Mouse (Mus musculus) embryonic fibroblast, embryonic 13.5 days (primary cell): Measurements from ENCODE around the gene Camk1g. TPM values are rescaled to one million over a fixed set of nuclear protein-coding genes. Genes with fewer than 3 reads are reported as not detected.

ENCODE experiments used
- H3K27ac ChIP-seq: 2 replicates; pipeline ENCODE4 v1.5.1; 2012; ENCODE audit warnings: low read length, control low read depth, inconsistent platforms; ENCODE audit not compliant: insufficient read depth
- H3K4me1 ChIP-seq: 2 replicates; pipeline ENCODE4 v1.6.1; 2011; ENCODE audit warnings: low read length; ENCODE audit not compliant: control insufficient read depth, insufficient read depth
- H3K4me3 ChIP-seq: 2 replicates; pipeline ENCODE4 v1.5.1; 2011; ENCODE audit warnings: mild to moderate bottlenecking, control low read depth, low read length; ENCODE audit not compliant: insufficient read depth
- CTCF ChIP-seq: IDR thresholded peaks from 2 replicates; pipeline ENCODE4 v1.5.1; 2011; ENCODE audit warnings: mild to moderate bottlenecking, control low read depth, low read length, moderate library complexity, borderline replicate concordance; ENCODE audit not compliant: insufficient read depth
- POLR2A ChIP-seq: IDR thresholded peaks from 2 replicates; pipeline ENCODE4 v1.6.1; 2011; ENCODE audit warnings: low read depth, mild to moderate bottlenecking, control low read depth, low read length, moderate library complexity
- polyA plus RNA-seq: library from polyadenylated mRNA; stranded (reverse); fragments of >200 nt; gene quantifications from 2 replicates; pipeline ENCODE4 v1.2.4, GENCODE M21; 2011; ENCODE audit warnings: low read depth; ENCODE audit not compliant: missing spikeins, insufficient read length

The Camk1g gene
- polyA plus RNA-seq, 1 experiment, result not detected

DNA sequence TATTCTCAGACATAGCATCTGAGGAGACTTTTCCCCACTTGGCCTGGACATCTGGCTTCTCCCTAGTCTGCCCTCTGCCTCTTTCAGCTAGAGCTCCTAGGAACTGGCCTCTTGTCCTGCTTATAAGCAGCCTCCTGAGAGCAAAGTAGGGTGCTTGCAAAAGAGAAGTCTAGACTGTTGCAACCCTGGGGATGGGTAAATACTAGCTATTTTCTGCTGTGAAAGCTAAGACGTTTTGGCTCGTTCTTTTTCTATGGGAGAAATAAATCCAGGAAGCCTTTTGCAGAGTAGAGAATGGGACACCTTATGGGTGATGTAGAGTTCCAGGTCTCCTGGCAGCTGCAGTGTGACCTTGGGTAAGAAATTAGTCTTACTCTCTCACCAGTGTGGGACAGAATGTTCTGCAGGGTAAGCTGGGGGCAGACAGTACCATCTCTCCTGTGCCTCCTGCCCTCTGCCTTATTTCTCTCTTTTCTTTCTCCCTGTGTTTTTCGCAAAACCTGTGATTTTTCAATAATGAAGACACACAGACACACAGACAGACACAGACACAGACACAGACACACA, 59.5 kb downstream of the Camk1g start:
- Histone ChIP-seq H3K4me1 (no peaks in the 10 kb centered on the region), H3K27ac (no peak overlapping the region), H3K4me3 (no peak overlapping the region)
- TF ChIP-seq CTCF (no peak), POLR2A (no peak)

DNA sequence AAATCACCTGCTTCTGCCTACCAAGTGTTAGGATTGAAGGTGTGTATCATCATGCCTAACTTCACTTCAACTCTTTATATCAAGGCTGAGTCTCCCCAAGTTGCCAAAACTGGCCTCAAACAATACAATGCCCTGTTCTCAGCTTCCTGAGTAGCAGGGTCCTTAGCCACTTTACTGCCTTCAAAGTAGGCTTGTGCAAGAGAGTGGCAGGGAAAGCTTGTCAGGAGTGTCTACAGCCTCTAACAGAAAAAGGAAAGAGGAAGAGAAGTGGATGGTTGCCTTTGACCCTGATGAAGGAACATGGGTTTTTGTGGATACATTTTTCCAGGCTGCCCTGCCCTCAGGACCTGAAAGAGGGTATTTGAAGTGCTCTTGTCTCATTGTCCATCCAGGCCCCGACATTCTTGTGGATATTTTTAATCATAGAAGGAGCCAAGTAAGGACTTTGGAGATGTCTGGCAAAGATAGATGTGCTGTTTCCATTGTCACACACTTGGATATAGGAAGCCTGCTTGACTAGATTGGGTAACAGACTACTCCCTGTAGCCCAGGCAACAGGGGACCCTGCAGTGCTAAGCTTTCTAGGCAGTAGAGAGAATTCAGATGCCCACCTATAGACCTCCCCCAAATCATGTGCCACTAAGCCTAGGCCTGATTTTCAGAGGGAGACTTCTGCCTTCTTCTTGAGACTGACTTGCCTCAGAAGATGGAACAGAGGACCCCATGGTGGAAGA, 60.1 kb downstream of the Camk1g start:
- TF ChIP-seq POLR2A, result no peak
- TF ChIP-seq CTCF, result no peak
- Histone ChIP-seq H3K4me3 (no peak overlapping the region), H3K27ac (no peak overlapping the region), H3K4me1 (no peaks in the 10 kb centered on the region)

DNA sequence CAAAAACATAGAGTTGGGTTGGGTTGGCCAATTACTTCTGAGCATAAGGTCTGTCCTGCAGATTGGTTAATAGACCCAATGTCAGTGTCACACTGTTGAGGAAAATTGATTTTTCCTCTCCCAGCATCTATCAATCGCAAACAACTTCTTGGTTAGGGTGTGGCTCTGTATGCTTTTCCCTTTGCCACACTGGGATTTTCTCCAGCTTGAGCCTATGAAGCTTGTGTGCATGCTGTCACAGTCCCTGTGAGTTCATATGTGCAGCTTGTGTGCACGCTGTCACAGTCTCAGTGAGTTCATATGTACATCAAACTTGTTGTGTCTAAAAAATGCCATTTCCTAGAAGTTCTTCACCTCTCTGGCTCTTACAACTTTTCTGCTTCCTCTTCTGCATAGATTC, 63.3 kb downstream of the Camk1g start:
- H3K27ac ChIP-seq, result no peak overlapping the region
- H3K4me3 ChIP-seq, result no peak overlapping the region
- H3K4me1 ChIP-seq, result no peaks in the 10 kb centered on the region
- no peak for TF ChIP-seq CTCF

DNA sequence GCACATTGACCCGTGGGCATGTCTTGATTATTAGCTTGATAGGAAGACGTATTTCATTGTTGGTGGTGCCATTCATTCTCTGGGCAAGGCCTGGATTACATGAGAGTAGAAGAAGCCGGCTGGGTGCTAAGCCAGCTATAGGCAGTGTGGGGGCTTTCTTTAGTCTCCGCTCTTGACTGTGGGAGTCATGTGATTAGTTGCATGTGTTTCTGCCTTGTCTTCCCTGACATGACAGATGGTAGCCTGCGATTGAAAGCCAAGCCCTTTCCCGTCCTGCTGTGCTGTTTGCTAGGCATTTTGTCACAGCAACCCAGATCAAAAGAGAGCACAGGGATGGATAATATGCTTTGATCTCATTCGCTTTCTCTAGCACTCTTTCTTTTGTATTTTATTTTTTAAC, 64.7 kb downstream of the Camk1g start:
- Histone ChIP-seq H3K4me3 (no peak overlapping the region), H3K27ac (no peak overlapping the region), H3K4me1 (no peaks in the 10 kb centered on the region)
- no peak for TF ChIP-seq POLR2A
- TF ChIP-seq CTCF, result no peak

DNA sequence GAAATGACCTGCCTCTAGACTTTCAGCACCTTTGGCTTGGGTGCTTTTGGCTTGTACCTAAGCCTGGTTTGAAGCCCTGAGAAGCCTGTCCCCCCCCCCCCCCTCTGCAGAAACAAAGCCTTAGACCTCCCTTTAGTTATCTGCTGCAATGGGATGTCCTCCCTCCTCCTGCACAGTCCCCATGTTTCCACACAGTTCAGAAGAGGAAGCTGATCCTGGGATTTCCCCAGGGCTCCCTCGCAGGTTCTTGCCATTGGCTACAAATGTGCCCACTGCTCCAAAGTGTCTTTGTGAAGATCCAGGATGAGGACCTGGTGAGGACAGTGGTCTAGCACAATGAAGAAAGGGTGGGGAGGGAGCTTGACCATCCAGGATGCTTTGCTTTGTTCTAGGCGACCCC, 67.0 kb downstream of the Camk1g start:
- TF ChIP-seq CTCF (no peak), POLR2A (no peak)
- no peak overlapping the region for H3K4me3 ChIP-seq
- H3K27ac ChIP-seq, result no peak overlapping the region
- peaks cover 4% of the 10 kb centered on the region; the same call in 1 of the 2 replicates for H3K4me1 ChIP-seq

DNA sequence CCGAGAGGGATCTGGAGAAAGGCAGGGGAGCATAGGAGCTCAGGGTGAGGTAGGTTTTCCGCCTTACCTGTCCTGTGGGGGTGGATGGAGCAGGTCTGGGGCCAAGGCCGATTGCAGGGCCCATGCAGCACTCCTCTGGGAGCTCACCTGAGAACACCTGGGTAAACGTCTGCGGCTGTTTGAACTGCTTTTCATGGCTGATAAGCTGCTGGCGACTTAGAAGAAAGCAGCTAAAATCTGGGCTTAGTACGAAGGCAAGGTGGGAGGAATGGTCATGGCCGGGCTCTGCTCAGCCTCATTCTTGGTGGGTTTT, 68.0 kb downstream of the Camk1g start:
- peaks cover 4% of the 10 kb centered on the region; the same call in 1 of the 2 replicates for H3K4me1 ChIP-seq
- no peak overlapping the region for H3K27ac ChIP-seq
- H3K4me3 ChIP-seq, result no peak overlapping the region
- TF ChIP-seq POLR2A (no peak), CTCF (no peak)

DNA sequence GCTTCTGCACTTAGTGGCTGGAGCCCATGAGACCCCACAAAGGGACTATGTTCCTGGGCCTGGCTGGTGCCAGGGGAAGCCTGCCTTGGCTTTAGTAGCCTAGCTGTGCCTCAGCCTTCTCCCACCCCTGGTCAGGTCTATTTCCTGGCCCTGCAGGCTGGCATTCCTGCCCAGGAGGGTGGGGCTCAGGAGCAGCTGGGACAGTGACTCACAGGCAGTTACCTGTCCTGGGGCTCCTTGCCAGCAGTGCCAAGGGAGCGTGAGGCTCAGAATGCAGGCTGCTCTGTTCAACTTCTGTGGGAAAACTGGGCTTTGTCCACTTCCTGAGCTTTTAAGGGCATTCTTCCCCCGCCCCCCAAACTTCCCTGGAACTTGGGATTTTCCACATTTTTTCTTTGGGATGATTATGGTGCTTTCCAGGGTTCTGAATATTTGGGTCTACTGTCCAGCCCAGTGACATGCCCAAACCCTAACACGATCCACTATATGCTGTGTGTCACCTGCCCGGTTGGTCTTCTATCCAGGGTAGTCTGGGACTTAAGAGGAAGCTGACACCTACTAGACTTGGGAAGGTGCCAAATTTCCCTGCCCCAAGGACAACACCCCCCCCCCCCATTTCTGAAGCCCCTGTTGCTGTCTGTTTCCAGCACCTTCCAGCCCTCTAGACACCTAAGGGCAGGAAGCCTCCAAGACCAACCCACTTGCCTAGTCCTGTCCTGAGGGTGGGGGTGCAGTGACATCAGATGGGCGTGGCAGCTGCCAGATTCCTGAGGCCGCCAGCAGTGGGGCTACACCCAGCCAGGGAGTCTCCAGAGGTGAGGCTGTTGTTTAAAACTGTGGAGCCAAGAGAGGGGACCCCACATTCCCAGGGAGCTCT, 68.6 kb downstream of the Camk1g start:
- Histone ChIP-seq H3K4me1 (peaks cover 4% of the 10 kb centered on the region; the same call in 1 of the 2 replicates), H3K4me3 (no peak overlapping the region), H3K27ac (no peak overlapping the region)
- TF ChIP-seq CTCF (no peak), POLR2A (no peak)

DNA sequence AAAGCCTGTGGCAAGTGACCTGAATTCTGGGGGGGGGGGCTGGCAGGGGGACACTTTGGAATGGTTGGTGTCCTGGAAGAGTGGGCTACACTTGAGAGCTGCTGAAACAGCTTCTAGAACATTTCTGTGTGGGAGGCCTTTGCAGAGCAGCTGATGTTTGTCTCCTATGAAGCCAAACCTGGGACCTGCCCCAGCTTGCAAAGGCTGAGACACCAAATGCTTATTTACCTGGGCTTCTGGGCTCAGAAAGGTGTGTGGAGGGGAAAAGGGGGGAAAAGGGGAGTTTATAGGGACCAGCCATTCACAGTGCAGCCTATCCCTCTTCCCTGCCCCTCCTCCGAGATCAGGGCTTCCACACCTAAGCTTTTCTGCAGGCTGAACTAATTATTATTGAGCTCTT, 70.1 kb downstream of the Camk1g start:
- H3K4me3 ChIP-seq, result no peak overlapping the region
- H3K4me1 ChIP-seq, result peaks cover 4% of the 10 kb centered on the region; the same call in 1 of the 2 replicates
- H3K27ac ChIP-seq, result no peak overlapping the region
- no peak for TF ChIP-seq POLR2A
- no peak for TF ChIP-seq CTCF

DNA sequence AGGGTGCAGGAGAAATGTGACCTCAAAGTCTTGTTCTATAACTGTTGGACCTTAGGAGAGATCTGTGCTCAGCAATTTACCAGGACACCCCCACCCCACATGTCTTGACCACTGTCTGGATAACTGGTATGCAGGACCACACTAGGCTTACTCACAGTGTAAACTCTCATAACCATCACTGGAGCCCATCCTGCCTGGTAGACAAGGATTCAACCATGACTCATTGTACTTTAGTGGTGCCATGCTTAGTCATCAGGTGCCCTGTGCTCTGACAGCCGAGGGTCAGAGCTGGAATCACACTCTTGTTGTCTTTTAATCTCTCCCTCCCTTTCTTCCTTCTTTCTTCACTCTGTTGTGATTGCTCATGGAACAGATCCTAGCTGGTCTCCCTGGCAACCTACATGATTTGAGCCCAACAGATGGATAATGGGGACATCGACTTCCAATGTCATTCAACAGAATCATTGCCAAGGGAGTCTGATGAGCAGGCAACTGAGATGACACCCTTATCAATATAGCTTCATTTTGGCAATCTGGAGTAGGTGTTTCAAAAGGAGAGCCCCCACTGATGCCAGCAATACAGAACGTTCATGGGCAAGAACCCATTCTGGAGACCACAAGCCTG, 71.8 kb downstream of the Camk1g start:
- TF ChIP-seq POLR2A (no peak), CTCF (no peak)
- Histone ChIP-seq H3K27ac (no peak overlapping the region), H3K4me3 (no peak overlapping the region), H3K4me1 (peaks cover 4% of the 10 kb centered on the region; the same call in 1 of the 2 replicates)

Other genes with a start within 250 kb of the Camk1g start
- gene Diexf, start 240.0 kb downstream of the Camk1g start, polyA plus RNA-seq, result 22.3 and 25.4 TPM in 2 replicates
- 0.32 and 1.3 TPM in 2 replicates for gene Irf6, start 217.2 kb downstream of the Camk1g start, polyA plus RNA-seq
- gene A130010J15Rik, start 202.3 kb downstream of the Camk1g start, polyA plus RNA-seq, result 5.4 and 10.7 TPM in 2 replicates
- gene Traf3ip3, start 168.6 kb downstream of the Camk1g start, polyA plus RNA-seq, result not detected in 2 replicates
- gene Lamb3, start 162.6 kb downstream of the Camk1g start, polyA plus RNA-seq, result not detected in 2 replicates
- gene Hsd11b1, start 106.2 kb downstream of the Camk1g start, polyA plus RNA-seq, result 0.86 TPM in 1 of 2 replicates, not detected in the other
- gene G0s2, start 97.1 kb downstream of the Camk1g start, polyA plus RNA-seq, result 1.5 and 3.4 TPM in 2 replicates